Mouse (Mus musculus) heart, postnatal 0 days (tissue): ENCODE results near the gene Ankrd28. TPM values are rescaled to one million over a fixed set of nuclear protein-coding genes. Genes with fewer than 3 reads are reported as not detected.

Experiments
- ATAC-seq: fragments of 200-750 bp; cut with Nextera tagmentation; 2 replicates; pipeline ENCODE4 v1.8.0; 2017; ENCODE audit warnings: low read depth, moderate number of reproducible peaks, moderate library complexity; ENCODE audit not compliant: insufficient read depth
- DNase-seq: peaks from one replicate; pipeline ENCODE4 v3.0.0-alpha.2; 2016; ENCODE audit warnings: low spot score
- H3K27ac ChIP-seq: fragments of 300-500 bp; sonication (generic); 2 replicates; pipeline ENCODE4 v1.5.1; 2014; ENCODE audit warnings: low read depth, mild to moderate bottlenecking
- H3K27me3 ChIP-seq: fragments of 300-500 bp; sonication (generic); 2 replicates; pipeline ENCODE4 v1.6.1; 2014; ENCODE audit warnings: low read length, mixed read lengths; ENCODE audit not compliant: control insufficient read depth, insufficient read depth
- H3K36me3 ChIP-seq: fragments of 300-500 bp; sonication (generic); replicated peaks from 2 replicates; pipeline ENCODE4 v1.6.1; 2014; ENCODE audit warnings: low read length, mixed read lengths; ENCODE audit not compliant: control insufficient read depth, insufficient read depth
- H3K4me1 ChIP-seq: fragments of 300-500 bp; sonication (generic); 2 replicates; pipeline ENCODE4 v1.6.1; 2014; ENCODE audit warnings: antibody characterized with exemption; ENCODE audit not compliant: control insufficient read depth, insufficient read depth
- H3K4me2 ChIP-seq: fragments of 300-500 bp; sonication (generic); 2 replicates; pipeline ENCODE4 v1.6.1; 2014; ENCODE audit warnings: low read depth, mild to moderate bottlenecking, low read length, moderate library complexity
- H3K4me3 ChIP-seq: fragments of 300-500 bp; sonication (generic); 2 replicates; pipeline ENCODE4 v1.5.1; 2014; ENCODE audit warnings: low read depth, low read length
- H3K9ac ChIP-seq: fragments of 300-500 bp; sonication (generic); replicated peaks from 2 replicates; pipeline ENCODE4 v1.6.1; 2014; ENCODE audit warnings: low read depth, low read length, mixed read lengths
- H3K9me3 ChIP-seq: fragments of 300-500 bp; sonication (generic); replicated peaks from 2 replicates; pipeline ENCODE4 v1.6.1; 2016; ENCODE audit warnings: low read length; ENCODE audit not compliant: control insufficient read depth
- CTCF ChIP-seq: IDR thresholded peaks from 2 replicates; pipeline ENCODE4 v1.5.1; 2016; ENCODE audit warnings: antibody characterized with exemption, control low read depth, low read depth
- EP300 ChIP-seq: IDR thresholded peaks from 2 replicates; pipeline ENCODE4 v1.6.1; 2016; ENCODE audit warnings: antibody characterized with exemption, low read depth
- WGBS: fragments of 180-500 bp; shearing (Covaris S2); extraction: QIAGEN DNeasy Blood & Tissue Kit; methylation state at CpG from one replicate; pipeline ENCODE4 v1.1.7; 2014; 5-methylcytosine and 5-hydroxymethylcytosine counted together
- polyA plus RNA-seq: library from polyadenylated mRNA; unstranded; fragments of >200 nt; fragmentation: Nextera tagmentation; extraction: Ambion mirVana; gene quantifications from 2 replicates; pipeline ENCODE4 v1.2.1, GENCODE M21; 2015
- total RNA-seq: library from RNA; depleted of rRNA; stranded (reverse); fragments of >200 nt; gene quantifications from 2 replicates; pipeline ENCODE4 v1.2.3, GENCODE M21; 2014; ENCODE audit warnings: low replicate concordance

Ankrd28 gene
- total and polyA plus RNA-seq, 2 experiments from 2014 or later: 4.5 to 17.7 TPM

DNA sequence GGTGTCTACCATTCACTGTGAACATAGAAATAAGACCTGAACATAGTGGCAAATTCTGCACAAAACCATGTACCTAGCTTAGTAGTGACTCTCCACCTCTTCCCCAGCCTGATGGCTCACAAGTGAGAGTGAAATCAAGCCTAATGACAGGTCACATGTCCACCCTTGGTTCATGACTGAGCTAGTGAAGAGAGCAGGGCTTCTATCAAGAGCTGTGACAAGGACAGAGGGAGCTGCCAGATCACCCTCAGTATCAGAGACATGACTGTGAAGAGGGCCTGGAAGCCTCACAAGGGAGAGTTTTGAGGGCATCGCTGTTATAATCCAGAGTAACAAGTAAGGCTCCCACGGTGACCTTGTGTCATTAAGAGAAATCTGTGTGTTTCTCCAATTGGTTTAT, 28.2 kb upstream of the Ankrd28 start:
- peak; percentile 24 for DNase-seq
- peak; percentile 51; the same call in 1 of the 2 replicates for ATAC-seq
- Histone ChIP-seq H3K9me3 (0 out of 2 replicates have a peak, but pooled peaks cover 4% of the 10 kb centered on the region), H3K4me1 (peaks cover 18% of the 10 kb centered on the region), H3K27ac (peak overlapping the region; percentile 46; the same call in 1 of the 2 replicates), H3K9ac (no peak overlapping the region), H3K4me3 (no peak overlapping the region), H3K27me3 (no peaks in the 10 kb centered on the region), H3K4me2 (no peak overlapping the region), H3K36me3 (no peaks in the 10 kb centered on the region)
- WGBS: 37% methylated on average over 2 of the region's 2 CpGs
- TF ChIP-seq CTCF: no peak
- no peak for TF ChIP-seq EP300

DNA sequence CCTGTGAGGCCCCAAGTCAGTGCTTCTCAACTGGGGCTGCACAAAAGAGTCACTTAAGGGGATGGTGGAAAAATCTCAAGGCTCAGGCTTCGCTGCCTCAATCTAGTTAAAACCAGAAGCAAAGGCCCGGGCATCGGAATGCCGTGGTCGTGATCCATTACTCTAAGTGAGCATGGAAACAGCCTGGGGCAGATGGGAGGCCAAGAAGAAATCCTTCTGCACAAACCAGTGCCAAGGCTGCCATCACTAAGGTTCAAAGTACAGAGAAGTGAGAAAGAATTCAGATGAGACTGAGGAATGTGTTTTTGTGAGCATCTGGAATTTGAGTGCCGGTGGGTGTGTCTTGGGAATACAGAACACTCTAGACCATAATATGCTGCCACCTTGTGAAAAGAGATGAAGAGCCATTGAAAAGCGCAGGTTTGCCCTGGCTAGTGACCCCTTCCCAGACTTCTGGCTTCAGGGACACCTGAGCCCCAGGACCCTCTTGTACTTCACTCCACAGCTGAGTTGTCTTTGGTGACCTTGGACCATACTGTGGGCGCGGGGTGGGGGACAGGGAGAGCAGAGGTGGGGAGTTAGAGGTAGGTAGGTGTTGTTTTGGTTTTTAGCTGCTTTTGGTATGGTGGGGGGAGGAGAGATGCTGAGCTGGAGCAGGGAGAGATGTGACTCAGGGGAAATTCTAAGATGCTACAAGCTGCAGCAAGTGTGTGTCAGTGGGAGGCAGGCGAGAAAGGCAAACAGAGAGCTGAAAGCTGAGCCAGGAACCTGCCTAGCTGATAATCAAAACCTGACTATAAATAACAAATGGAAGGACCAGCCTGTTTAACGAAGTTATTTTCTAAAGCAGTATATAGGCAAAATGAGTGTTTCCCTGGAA, 26.9 kb upstream of the Ankrd28 start:
- no peaks in the 10 kb centered on the region for H3K36me3 ChIP-seq
- peaks cover 18% of the 10 kb centered on the region for H3K4me1 ChIP-seq
- H3K27ac ChIP-seq: peak overlapping the region; percentile 8; the same call in 1 of the 2 replicates
- H3K9ac ChIP-seq: no peak overlapping the region
- no peak for ATAC-seq
- 0 out of 2 replicates have a peak, but pooled peaks cover 4% of the 10 kb centered on the region for H3K9me3 ChIP-seq
- no peaks in the 10 kb centered on the region for H3K27me3 ChIP-seq
- TF ChIP-seq CTCF (no peak), EP300 (no peak)
- no peak overlapping the region for H3K4me3 ChIP-seq
- peak overlapping the region; percentile 21; the same call in 1 of the 2 replicates for H3K4me2 ChIP-seq
- 61% methylated on average over 11 of the region's 11 CpGs for WGBS
- DNase-seq: no peak

DNA sequence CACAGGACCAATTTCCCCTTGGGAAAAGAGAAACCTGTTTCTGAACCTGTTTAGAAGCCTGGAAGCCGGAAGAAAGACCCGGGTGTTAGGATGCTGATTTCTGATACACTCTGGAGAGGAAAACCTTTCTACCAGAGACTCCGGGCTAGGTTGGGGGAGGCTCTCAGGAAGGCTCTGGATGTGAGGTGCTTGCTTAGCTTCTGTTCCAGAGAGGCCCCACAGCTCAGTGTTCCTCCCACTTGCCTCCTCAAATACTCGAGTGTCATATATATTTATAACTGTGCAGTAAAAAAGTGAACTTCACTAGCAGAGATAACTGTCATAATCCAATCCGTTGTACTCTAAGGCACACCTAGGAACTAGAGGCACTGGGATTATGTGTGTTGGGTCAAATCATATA, 25.6 kb upstream of the Ankrd28 start:
- peaks cover 18% of the 10 kb centered on the region for H3K4me1 ChIP-seq
- no peaks in the 10 kb centered on the region for H3K36me3 ChIP-seq
- H3K9ac ChIP-seq: no peak overlapping the region
- WGBS: 55% methylated on average over 5 of the region's 5 CpGs
- H3K9me3 ChIP-seq: no peaks in the 10 kb centered on the region
- H3K4me2 ChIP-seq: no peak overlapping the region
- H3K27ac ChIP-seq: no peak overlapping the region
- no peak for DNase-seq
- TF ChIP-seq CTCF (no peak), EP300 (no peak)
- H3K27me3 ChIP-seq: no peaks in the 10 kb centered on the region
- H3K4me3 ChIP-seq: no peak overlapping the region
- ATAC-seq: no peak

DNA sequence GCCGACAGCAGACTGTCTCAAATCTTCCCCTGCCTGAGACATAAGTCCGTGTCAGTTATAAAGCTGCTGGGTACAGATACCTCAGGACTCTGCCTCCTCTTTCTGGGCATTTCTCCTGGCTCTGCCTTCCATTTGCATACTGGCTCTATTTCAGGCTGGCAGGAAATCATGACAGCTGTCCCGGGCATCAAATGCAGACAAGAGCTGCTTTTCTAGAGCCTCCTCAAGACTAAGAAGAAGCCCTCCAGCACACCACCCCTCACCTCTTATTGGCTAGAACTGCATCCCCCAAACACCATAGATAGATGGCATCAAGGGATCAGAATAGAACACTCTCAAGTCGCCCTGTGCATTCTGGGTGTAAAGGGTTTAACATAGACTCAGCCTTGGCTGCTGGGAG, 24.2 kb upstream of the Ankrd28 start:
- DNase-seq: no peak
- Histone ChIP-seq H3K4me2 (no peak overlapping the region), H3K27ac (no peak overlapping the region), H3K9ac (no peak overlapping the region), H3K36me3 (no peaks in the 10 kb centered on the region), H3K9me3 (no peaks in the 10 kb centered on the region), H3K4me1 (peaks cover 18% of the 10 kb centered on the region), H3K4me3 (no peak overlapping the region), H3K27me3 (no peaks in the 10 kb centered on the region)
- WGBS: 47% methylated on average over 4 of the region's 4 CpGs
- no peak for ATAC-seq
- no peak for TF ChIP-seq EP300
- TF ChIP-seq CTCF: no peak

GRCm38 (mm10) chr14:31843571-31843970, 13.1 kb upstream of the Ankrd28 start:
- H3K4me3 ChIP-seq: no peak overlapping the region
- no peak overlapping the region for H3K27ac ChIP-seq
- no peak overlapping the region for H3K4me2 ChIP-seq
- no peak for ATAC-seq
- no peaks in the 10 kb centered on the region for H3K27me3 ChIP-seq
- TF ChIP-seq EP300 (no peak), CTCF (no peak)
- WGBS: 26% methylated on average over 4 of the region's 4 CpGs
- H3K9me3 ChIP-seq: no peaks in the 10 kb centered on the region
- H3K36me3 ChIP-seq: no peaks in the 10 kb centered on the region
- no peak for DNase-seq
- no peaks in the 10 kb centered on the region for H3K4me1 ChIP-seq
- no peak overlapping the region for H3K9ac ChIP-seq
